Mouse (Mus musculus) heart, embryonic 16.5 days (tissue): ENCODE results near the gene Hbp1. TPM values are rescaled to one million over a fixed set of nuclear protein-coding genes. Genes with fewer than 3 reads are reported as not detected.
A peak's percentile ranks its signal among the peaks of the same experiment; 100 is the strongest.

ENCODE experiments used
- ATAC-seq: fragments of 200-750 bp; cut with Nextera tagmentation; replicated peaks from 2 replicates; pipeline ENCODE4 v1.8.0; 2017; ENCODE audit warnings: moderate number of reproducible peaks; ENCODE audit not compliant: insufficient read depth, low FRiP score; ENCODE audit errors: extremely low read depth
- H3K27ac ChIP-seq: fragments of 300-500 bp; sonication (generic); 2 replicates; pipeline ENCODE4 v1.5.1; 2014; ENCODE audit warnings: mild to moderate bottlenecking, low read length, control low read depth, moderate library complexity
- H3K27me3 ChIP-seq: fragments of 300-500 bp; sonication (generic); 2 replicates; pipeline ENCODE4 v1.6.1; 2014; ENCODE audit warnings: low read length, mixed read lengths; ENCODE audit not compliant: control insufficient read depth, insufficient read depth
- H3K36me3 ChIP-seq: fragments of 300-500 bp; sonication (generic); 2 replicates; pipeline ENCODE4 v1.6.1; 2014; ENCODE audit not compliant: control insufficient read depth, insufficient read depth
- H3K4me1 ChIP-seq: fragments of 300-500 bp; sonication (generic); 2 replicates; pipeline ENCODE4 v1.6.1; 2014; ENCODE audit warnings: low read length, mixed read lengths; ENCODE audit not compliant: control insufficient read depth, insufficient read depth
- H3K4me2 ChIP-seq: fragments of 300-500 bp; sonication (generic); 2 replicates; pipeline ENCODE4 v1.6.1; 2014; ENCODE audit warnings: low read depth, mild to moderate bottlenecking, control low read depth, low read length
- H3K4me3 ChIP-seq: fragments of 300-500 bp; sonication (generic); 2 replicates; pipeline ENCODE4 v1.5.1; 2014; ENCODE audit warnings: mild to moderate bottlenecking, control low read depth, low read length
- H3K9ac ChIP-seq: fragments of 300-500 bp; sonication (generic); 2 replicates; pipeline ENCODE4 v1.6.1; 2014; ENCODE audit warnings: low read length, control low read depth
- H3K9me3 ChIP-seq: fragments of 300-500 bp; sonication (generic); replicated peaks from 2 replicates; pipeline ENCODE4 v1.6.1; 2016; ENCODE audit warnings: low read length; ENCODE audit not compliant: control insufficient read depth
- WGBS: fragments of 180-500 bp; shearing (Covaris S2); extraction: QIAGEN DNeasy Blood & Tissue Kit; methylation state at CpG from one replicate; pipeline ENCODE4 v1.1.7; 2014; 5-methylcytosine and 5-hydroxymethylcytosine counted together
- polyA plus RNA-seq: library from polyadenylated mRNA; unstranded; fragments of >200 nt; fragmentation: Nextera tagmentation; extraction: Ambion mirVana; gene quantifications from 2 replicates; pipeline ENCODE4 v1.2.1, GENCODE M21; 2015

The Hbp1 gene
- 105 and 107 TPM in 2 replicates for polyA plus RNA-seq

GRCm38 (mm10) chr12:31949759-31950658, at the start of gene Hbp1:
Gene Hbp1 (minus strand): TSS chr12:31950535.
- H3K36me3 ChIP-seq, result no peaks in the 10 kb centered on the region
- peak within 1 kb of the TSS; percentile 90 for H3K9ac ChIP-seq
- H3K4me1 ChIP-seq, result peaks cover 16% of the 10 kb centered on the region
- H3K27ac ChIP-seq, result peak within 1 kb of the TSS; percentile 98
- ATAC-seq, result peak; percentile 94
- no peaks in the 10 kb centered on the region for H3K9me3 ChIP-seq
- peak within 1 kb of the TSS; percentile 92 for H3K4me3 ChIP-seq
- under 1% methylated on average over 55 of the region's 71 CpGs for whole genome bisulfite sequencing
- peak within 1 kb of the TSS; percentile 73 for H3K4me2 ChIP-seq
- no peaks in the 10 kb centered on the region for H3K27me3 ChIP-seq

- H3K36me3 ChIP-seq, result no peaks in the 10 kb centered on the region
- 64% methylated on average over 5 of the region's 5 CpGs for WGBS
- no peak overlapping the region for H3K9ac ChIP-seq
- H3K27ac ChIP-seq, result no peak overlapping the region
- no peaks in the 10 kb centered on the region for H3K9me3 ChIP-seq
- H3K4me1 ChIP-seq, result peaks cover 26% of the 10 kb centered on the region
- H3K27me3 ChIP-seq, result no peaks in the 10 kb centered on the region
- no peak overlapping the region for H3K4me2 ChIP-seq
- no peak overlapping the region for H3K4me3 ChIP-seq
- ATAC-seq, result no peak
These were observed 48.4 kb upstream of the Hbp1 start for GRCm38 (mm10) chr12:31998706-31999105.

- no peak overlapping the region for H3K4me3 ChIP-seq
- no peak overlapping the region for H3K27ac ChIP-seq
- H3K9ac ChIP-seq, result no peak overlapping the region
- no peak for ATAC-seq
- 21% methylated on average over 3 of the region's 3 CpGs for WGBS
- H3K4me1 ChIP-seq, result peaks cover 26% of the 10 kb centered on the region
- no peak overlapping the region for H3K4me2 ChIP-seq
- H3K9me3 ChIP-seq, result no peaks in the 10 kb centered on the region
- no peaks in the 10 kb centered on the region for H3K36me3 ChIP-seq
- H3K27me3 ChIP-seq, result no peaks in the 10 kb centered on the region
These were observed 47.1 kb upstream of the Hbp1 start for GRCm38 (mm10) chr12:31997328-31997878.

- peaks cover 26% of the 10 kb centered on the region for H3K4me1 ChIP-seq
- no peak; the same call in 1 of the 2 replicates for ATAC-seq
- no peak overlapping the region for H3K4me3 ChIP-seq
- no peak overlapping the region for H3K9ac ChIP-seq
- H3K36me3 ChIP-seq, result no peaks in the 10 kb centered on the region
- no peaks in the 10 kb centered on the region for H3K9me3 ChIP-seq
- no peaks in the 10 kb centered on the region for H3K27me3 ChIP-seq
- H3K27ac ChIP-seq, result no peak overlapping the region
- 35% methylated on average over 5 of the region's 5 CpGs for WGBS
- no peak overlapping the region for H3K4me2 ChIP-seq
These were observed 46.5 kb upstream of the Hbp1 start for GRCm38 (mm10) chr12:31996877-31997276.

- 85% methylated on average over 4 of the region's 4 CpGs for WGBS
- ATAC-seq, result no peak
- Histone ChIP-seq H3K4me1 (no peaks in the 10 kb centered on the region), H3K27me3 (no peaks in the 10 kb centered on the region), H3K9me3 (no peaks in the 10 kb centered on the region), H3K36me3 (no peaks in the 10 kb centered on the region), H3K27ac (no peak overlapping the region), H3K9ac (no peak overlapping the region), H3K4me3 (no peak overlapping the region), H3K4me2 (no peak overlapping the region)
These were observed 40.2 kb upstream of the Hbp1 start for GRCm38 (mm10) chr12:31990575-31990974.

GRCm38 (mm10) chr12:31989726-31990125, 39.4 kb upstream of the Hbp1 start:
- Histone ChIP-seq H3K4me3 (no peak overlapping the region), H3K36me3 (no peaks in the 10 kb centered on the region), H3K27ac (no peak overlapping the region), H3K9ac (no peak overlapping the region), H3K4me1 (peaks cover under 1% of the 10 kb centered on the region), H3K9me3 (no peaks in the 10 kb centered on the region), H3K27me3 (no peaks in the 10 kb centered on the region), H3K4me2 (no peak overlapping the region)
- ATAC-seq, result no peak

GRCm38 (mm10) chr12:31986463-31986862, 36.1 kb upstream of the Hbp1 start:
- no peaks in the 10 kb centered on the region for H3K9me3 ChIP-seq
- ATAC-seq, result no peak
- H3K27me3 ChIP-seq, result no peaks in the 10 kb centered on the region
- no peak overlapping the region for H3K4me2 ChIP-seq
- 80% methylated on average over 2 of the region's 2 CpGs for WGBS
- peaks cover 6% of the 10 kb centered on the region for H3K4me1 ChIP-seq
- H3K27ac ChIP-seq, result no peak overlapping the region
- H3K36me3 ChIP-seq, result no peaks in the 10 kb centered on the region
- H3K4me3 ChIP-seq, result no peak overlapping the region
- no peak overlapping the region for H3K9ac ChIP-seq

- no peak overlapping the region for H3K9ac ChIP-seq
- no peak overlapping the region for H3K27ac ChIP-seq
- WGBS, result 59% methylated on average over 6 of the region's 6 CpGs
- H3K4me1 ChIP-seq, result peaks cover 6% of the 10 kb centered on the region
- H3K4me3 ChIP-seq, result no peak overlapping the region
- no peak for ATAC-seq
- no peaks in the 10 kb centered on the region for H3K36me3 ChIP-seq
- no peaks in the 10 kb centered on the region for H3K9me3 ChIP-seq
- no peak overlapping the region for H3K4me2 ChIP-seq
- H3K27me3 ChIP-seq, result no peaks in the 10 kb centered on the region
These were observed 35.4 kb upstream of the Hbp1 start for GRCm38 (mm10) chr12:31985738-31986137.

GRCm38 (mm10) chr12:31984664-31985063, 34.3 kb upstream of the Hbp1 start:
- Histone ChIP-seq H3K9me3 (no peaks in the 10 kb centered on the region), H3K27ac (no peak overlapping the region), H3K36me3 (no peaks in the 10 kb centered on the region), H3K4me3 (no peak overlapping the region), H3K4me2 (peak overlapping the region; percentile 32; the same call in 1 of the 2 replicates), H3K27me3 (no peaks in the 10 kb centered on the region), H3K9ac (no peak overlapping the region), H3K4me1 (peaks cover 6% of the 10 kb centered on the region)
- whole genome bisulfite sequencing, result 55% methylated on average over 12 of the region's 12 CpGs
- ATAC-seq, result no peak; the same call in 1 of the 2 replicates
